In the genomic region with DNA sequence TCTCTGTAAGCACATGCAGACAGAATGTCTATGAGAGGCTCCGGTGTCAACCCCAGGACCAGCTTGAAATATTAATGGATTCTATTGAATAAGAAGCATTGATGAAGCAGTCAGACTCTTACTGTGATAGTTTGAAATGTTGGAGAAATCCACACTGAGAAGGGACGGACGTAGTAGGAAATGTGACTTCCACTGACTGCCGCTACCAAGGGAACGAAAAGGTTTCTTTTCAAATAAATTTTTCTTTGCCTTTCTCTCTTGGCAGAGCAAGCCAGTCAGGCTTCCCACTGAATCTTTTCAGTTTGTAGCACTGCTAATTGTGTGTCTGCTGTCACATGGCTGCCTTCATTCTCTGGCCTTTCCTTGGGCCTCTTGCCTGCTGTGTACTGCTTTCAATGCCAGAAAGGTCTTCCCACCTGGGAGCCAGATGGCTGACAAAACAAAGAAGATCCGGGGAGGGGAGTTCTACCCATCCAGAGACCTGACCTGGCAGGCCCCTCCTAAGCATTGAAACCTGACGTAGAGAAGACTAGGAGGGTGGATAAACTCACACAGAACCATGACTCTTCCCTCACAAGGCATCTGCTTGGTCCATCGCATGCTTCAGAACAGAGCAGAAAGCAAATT, we compare ENCODE assay signal across 8 mouse cellular contexts. TPM values are rescaled to one million over a fixed set of nuclear protein-coding genes. Genes with fewer than 3 reads are reported as not detected.
A peak's percentile ranks its signal among the peaks of the same experiment; 100 is the strongest.
DNase-seq lines count a peak whose midpoint lies in the region; ATAC-seq lines count a peak whose summit lies in the region.

No protein-coding gene starts in this region.

- no peak overlapping the region for H3K4me3 ChIP-seq in neural tube, embryonic 11.5 days (ENCODE audit: low read depth, low read length)
- no peak overlapping the region for H3K4me3 ChIP-seq in hindbrain, embryonic 10.5 days

- no peak overlapping the region for H3K4me2 ChIP-seq in neural tube, embryonic 11.5 days (ENCODE audit: low read depth)

- H3K27ac ChIP-seq in neural tube, embryonic 11.5 days (ENCODE audit: low read depth, low read length) = no peak overlapping the region
- peak overlapping the region; percentile 50; the same call in 1 of the 2 replicates for H3K27ac ChIP-seq in hindbrain, embryonic 10.5 days

- peak; percentile 71 for ATAC-seq in neural tube, embryonic 11.5 days (ENCODE audit: insufficient read depth, low FRiP score, low TSS enrichment)

- no peak overlapping the region for H3K9ac ChIP-seq in neural tube, embryonic 11.5 days (ENCODE audit: low read length)

- DNase-seq in neural tube, embryonic 11.5 days (ENCODE audit: low spot score) = no peak
- no peak for DNase-seq in neural tube, embryonic 10.5 days (ENCODE audit: extremely low spot score, low spot score)
- no peak for DNase-seq in hindbrain, embryonic 10.5 days (ENCODE audit: low spot score)
- DNase-seq in left cerebral cortex, adult 9 months (ENCODE audit: low spot score in 2 of 2) = peak; percentile 55 to 73
- no peak for DNase-seq in embryo, embryonic 10 days (ENCODE audit: low spot score)
- no peak for DNase-seq in ovary, postnatal 36 days (ENCODE audit: low spot score)
- no peak for DNase-seq in gastrocnemius, postnatal 10 days
- no peak for DNase-seq in retina, embryonic 14.5 days (ENCODE audit: low spot score)

- no peaks in the 10 kb centered on the region for H3K9me3 ChIP-seq in neural tube, embryonic 11.5 days (ENCODE audit: control insufficient read depth, low read length)
- no peaks in the 10 kb centered on the region for H3K9me3 ChIP-seq in hindbrain, embryonic 10.5 days

- no peaks in the 10 kb centered on the region for H3K4me1 ChIP-seq in neural tube, embryonic 11.5 days (ENCODE audit: control insufficient read depth, insufficient read depth, low read length)
- peaks cover 31% of the 10 kb centered on the region for H3K4me1 ChIP-seq in hindbrain, embryonic 10.5 days (replicated peaks)

- no peaks in the 10 kb centered on the region for H3K36me3 ChIP-seq in neural tube, embryonic 11.5 days (ENCODE audit: control insufficient read depth, insufficient read depth, low read length)
- no peaks in the 10 kb centered on the region for H3K36me3 ChIP-seq in hindbrain, embryonic 10.5 days

- WGBS in neural tube, embryonic 11.5 days = 66% methylated on average over 8 of the region's 8 CpGs
- 63% methylated on average over 8 of the region's 8 CpGs for WGBS in hindbrain, embryonic 10.5 days

- no peaks in the 10 kb centered on the region for H3K27me3 ChIP-seq in neural tube, embryonic 11.5 days (ENCODE audit: control insufficient read depth, insufficient read depth, low read length)
- H3K27me3 ChIP-seq in hindbrain, embryonic 10.5 days (ENCODE audit: insufficient read depth, poor library complexity, severe bottlenecking) = no peaks in the 10 kb centered on the region

RNA-seq across cellular contexts. Expression of a gene that starts 15.2 kb away (rescaled TPM):
- polyA plus RNA-seq in neural tube, embryonic 11.5 days (2014; fragmentation: Nextera tagmentation; extraction: Ambion mirVana) = 8.4 TPM in 2 replicates
- polyA plus RNA-seq in hindbrain, embryonic 10.5 days (2016; fragmentation: Nextera tagmentation; extraction: Ambion mirVana) = 6.5 and 8.4 TPM in 2 replicates
- 1 to 10 TPM; 2.0 to 2.2 TPM for total RNA-seq in gastrocnemius, postnatal 10 days (2021)

RNA-seq across cellular contexts. Expression of a gene that starts 45.8 kb away (rescaled TPM):
- polyA plus RNA-seq in neural tube, embryonic 11.5 days (2014; fragmentation: Nextera tagmentation; extraction: Ambion mirVana) = 1.3 and 2.0 TPM in 2 replicates
- 2.1 and 2.3 TPM in 2 replicates for polyA plus RNA-seq in hindbrain, embryonic 10.5 days (2016; fragmentation: Nextera tagmentation; extraction: Ambion mirVana)
- 1 to 10 TPM in 1 of 2 experiments, under 1 TPM in 1; 0.96 to 1.5 TPM for total RNA-seq in gastrocnemius, postnatal 10 days (2021)

Comparison
In these comparisons a context has a peak if more than half of its experiments do, and no peak if none do; other contexts are left out.
1. DNase-seq: peak in left cerebral cortex, adult 9 months (2 of 2); none in neural tube, embryonic 11.5 days (single experiment), neural tube, embryonic 10.5 days (single experiment), hindbrain, embryonic 10.5 days (single experiment), embryo, embryonic 10 days (single experiment), ovary, postnatal 36 days (single experiment), gastrocnemius, postnatal 10 days (single experiment) and retina, embryonic 14.5 days (single experiment).